Mouse (Mus musculus) MEL (cell line): ENCODE measurements around the gene Serpinb1a. TPM values are rescaled to one million over a fixed set of nuclear protein-coding genes. Genes with fewer than 3 reads are reported as not detected.

ENCODE experiments used
- DNase-seq: peaks from one replicate; pipeline ENCODE4 v3.0.0; 2011; ENCODE audit warnings: low read depth, low spot score
- H3K27ac ChIP-seq: 2 replicates; pipeline ENCODE4 v1.5.1; 2012; ENCODE audit warnings: low read depth, mild to moderate bottlenecking, control low read depth, low read length, moderate library complexity; ENCODE audit not compliant: control insufficient read depth
- H3K27me3 ChIP-seq, 2 experiments: fragments of 150-350 bp in 1 of 2; sonication (generic) in 1 of 2; 2 replicates each; pipeline ENCODE4 v1.6.1; 2012; ENCODE audit warnings: low read length in 2 of 2, mild to moderate bottlenecking in 2 of 2, improper control_type of control experiment in 1 of 2, moderate library complexity in 1 of 2; ENCODE audit not compliant: insufficient read depth in 2 of 2, control insufficient read depth in 1 of 2
- H3K36me3 ChIP-seq, 2 experiments: 2 replicates each; pipeline ENCODE4 v1.6.1; 2012 to 2014; ENCODE audit warnings: low read length in 2 of 2, improper control_type of control experiment in 1 of 2, inconsistent platforms in 1 of 2, mild to moderate bottlenecking in 1 of 2; ENCODE audit not compliant: insufficient read depth in 2 of 2, control insufficient read depth in 1 of 2
- H3K4me1 ChIP-seq, 2 experiments: fragments of 150-350 bp in 1 of 2; sonication (generic) in 1 of 2; 2 replicates each; pipeline ENCODE4 v1.6.1; 2012; ENCODE audit warnings: low read length in 2 of 2, improper control_type of control experiment in 1 of 2, mild to moderate bottlenecking in 1 of 2; ENCODE audit not compliant: insufficient read depth in 2 of 2, control insufficient read depth in 1 of 2
- H3K4me3 ChIP-seq, 2 experiments: fragments of 150-350 bp in 1 of 2; sonication (generic) in 1 of 2; 2 replicates each; pipeline ENCODE4 v1.5.1; 2012; ENCODE audit warnings: low read depth in 2 of 2, low read length in 2 of 2, mild to moderate bottlenecking in 2 of 2, moderate library complexity in 2 of 2, control low read depth in 1 of 2, improper control_type of control experiment in 1 of 2; ENCODE audit not compliant: control insufficient read depth in 1 of 2, insufficient read depth in 1 of 2
- H3K79me2 ChIP-seq: 2 replicates; pipeline ENCODE4 v1.6.1; 2012; ENCODE audit warnings: mild to moderate bottlenecking, low read length, moderate library complexity; ENCODE audit not compliant: control insufficient read depth, poor library complexity, insufficient read depth
- H3K9ac ChIP-seq: 2 replicates; pipeline ENCODE4 v1.6.1; 2012; ENCODE audit warnings: low read depth, mild to moderate bottlenecking, control low read depth, low read length, moderate library complexity; ENCODE audit not compliant: control insufficient read depth, poor library complexity, severe bottlenecking
- H3K9me3 ChIP-seq: fragments of 150-350 bp; sonication (generic); replicated peaks from 2 replicates; pipeline ENCODE4 v1.6.1; 2012; ENCODE audit warnings: mild to moderate bottlenecking, low read length, improper control_type of control experiment, moderate library complexity; ENCODE audit not compliant: insufficient read depth
- BHLHE40 ChIP-seq: IDR thresholded peaks from 2 replicates; pipeline ENCODE4 v1.6.1; 2012; ENCODE audit warnings: low read depth, mild to moderate bottlenecking, inconsistent platforms, low read length, improper control_type of control experiment, borderline replicate concordance
- CHD1 ChIP-seq: IDR thresholded peaks from 2 replicates; pipeline ENCODE4 v1.6.1; 2012; ENCODE audit warnings: low read depth, mild to moderate bottlenecking, inconsistent platforms, low read length, improper control_type of control experiment
- CHD2 ChIP-seq: IDR thresholded peaks from 2 replicates; pipeline ENCODE4 v1.6.1; 2011; ENCODE audit warnings: low read length, improper control_type of control experiment
- CTCF ChIP-seq, 3 experiments: IDR thresholded peaks in 2 of 3; conservative IDR thresholded peaks in 1 of 3; 2 replicates each; pipeline ENCODE4 v1.5.1; 2011 to 2012; ENCODE audit warnings: low read length in 3 of 3, low read depth in 2 of 3, mild to moderate bottlenecking in 2 of 3, improper control_type of control experiment in 1 of 3, inconsistent platforms in 1 of 3, mixed read lengths in 1 of 3, moderate library complexity in 1 of 3; ENCODE audit not compliant: control insufficient read depth in 1 of 3, insufficient read depth in 1 of 3, poor library complexity in 1 of 3, severe bottlenecking in 1 of 3
- E2F4 ChIP-seq: IDR thresholded peaks from 2 replicates; pipeline ENCODE4 v1.6.1; 2011; ENCODE audit warnings: low read depth, low read length, improper control_type of control experiment, borderline replicate concordance
- ELF1 ChIP-seq: IDR thresholded peaks from 2 replicates; pipeline ENCODE4 v1.6.1; 2014; ENCODE audit warnings: low read depth, mild to moderate bottlenecking, inconsistent platforms, low read length, improper control_type of control experiment, moderate library complexity
- GABPA ChIP-seq: IDR thresholded peaks from 2 replicates; pipeline ENCODE4 v1.6.1; 2012; ENCODE audit warnings: low read depth, mild to moderate bottlenecking, inconsistent platforms, low read length, improper control_type of control experiment, moderate library complexity
- GATA1 ChIP-seq: IDR thresholded peaks from 2 replicates; pipeline ENCODE4 v1.6.1; 2011; ENCODE audit warnings: low read depth, low read length, improper control_type of control experiment
- HCFC1 ChIP-seq: IDR thresholded peaks from 2 replicates; pipeline ENCODE4 v1.6.1; 2012; ENCODE audit warnings: low read depth, mild to moderate bottlenecking, inconsistent platforms, low read length, improper control_type of control experiment, moderate library complexity
- JUND ChIP-seq: IDR thresholded peaks from 2 replicates; pipeline ENCODE4 v1.6.1; 2011; ENCODE audit warnings: low read depth, mild to moderate bottlenecking, improper control_type of control experiment, low read length
- KAT2A ChIP-seq: conservative IDR thresholded peaks from 2 replicates; pipeline ENCODE4 v1.6.1; 2012; ENCODE audit warnings: low read depth, low read length, improper control_type of control experiment, inconsistent platforms
- MAFK ChIP-seq: IDR thresholded peaks from 2 replicates; pipeline ENCODE4 v1.6.1; 2011; ENCODE audit warnings: low read depth, mild to moderate bottlenecking, low read length, improper control_type of control experiment, borderline replicate concordance
- MAX ChIP-seq: IDR thresholded peaks from 2 replicates; pipeline ENCODE4 v1.6.1; 2011; ENCODE audit warnings: low read length, improper control_type of control experiment
- MAZ ChIP-seq: IDR thresholded peaks from 2 replicates; pipeline ENCODE4 v1.6.1; 2012; ENCODE audit warnings: low read depth, mild to moderate bottlenecking, inconsistent platforms, low read length, improper control_type of control experiment
- MEF2A ChIP-seq: IDR thresholded peaks from 2 replicates; pipeline ENCODE4 v1.6.1; 2014; ENCODE audit warnings: low read depth, mild to moderate bottlenecking, inconsistent platforms, low read length, improper control_type of control experiment; ENCODE audit not compliant: poor library complexity, insufficient replicate concordance, severe bottlenecking; ENCODE audit errors: extremely low read depth
- MXI1 ChIP-seq: IDR thresholded peaks from 2 replicates; pipeline ENCODE4 v1.6.1; 2011; ENCODE audit warnings: mild to moderate bottlenecking, low read depth, low read length, improper control_type of control experiment
- MYC ChIP-seq: IDR thresholded peaks from 2 replicates; pipeline ENCODE4 v1.6.1; 2011; ENCODE audit warnings: low read depth, mild to moderate bottlenecking, low read length, improper control_type of control experiment, moderate library complexity
- NRF1 ChIP-seq: IDR thresholded peaks from 2 replicates; pipeline ENCODE4 v1.6.1; 2014; ENCODE audit warnings: low read depth, mild to moderate bottlenecking, inconsistent platforms, low read length, improper control_type of control experiment, moderate library complexity; ENCODE audit not compliant: poor library complexity, insufficient read depth, severe bottlenecking
- POLR2A ChIP-seq, 2 experiments: IDR thresholded peaks; 2 replicates each; pipeline ENCODE4 v1.6.1; 2011 to 2012; ENCODE audit warnings: low read length in 2 of 2, mild to moderate bottlenecking in 2 of 2, control low read depth in 1 of 2, improper control_type of control experiment in 1 of 2, low read depth in 1 of 2, moderate library complexity in 1 of 2; ENCODE audit not compliant: control insufficient read depth in 1 of 2, insufficient read depth in 1 of 2, poor library complexity in 1 of 2
- POLR2AphosphoS2 ChIP-seq: IDR thresholded peaks from 2 replicates; pipeline ENCODE4 v1.6.1; 2011; ENCODE audit warnings: low read length, improper control_type of control experiment
- POLR2AphosphoS5 ChIP-seq: IDR thresholded peaks from 2 replicates; pipeline ENCODE4 v1.6.1; 2012; ENCODE audit warnings: low read depth, borderline replicate concordance, mild to moderate bottlenecking, inconsistent platforms, low read length, moderate library complexity, mixed read lengths
- RAD21 ChIP-seq: IDR thresholded peaks from 2 replicates; pipeline ENCODE4 v1.6.1; 2011; ENCODE audit warnings: mild to moderate bottlenecking, low read depth, low read length, improper control_type of control experiment
- RCOR1 ChIP-seq: IDR thresholded peaks from 2 replicates; pipeline ENCODE4 v1.6.1; 2012; ENCODE audit warnings: low read depth, mild to moderate bottlenecking, inconsistent platforms, low read length, improper control_type of control experiment
- SIN3A ChIP-seq: IDR thresholded peaks from 2 replicates; pipeline ENCODE4 v1.6.1; 2012; ENCODE audit warnings: low read length, improper control_type of control experiment, inconsistent platforms
- SMC3 ChIP-seq: IDR thresholded peaks from 2 replicates; pipeline ENCODE4 v1.6.1; 2011; ENCODE audit warnings: low read depth, low read length, improper control_type of control experiment
- TAL1 ChIP-seq: IDR thresholded peaks from 2 replicates; pipeline ENCODE4 v1.6.1; 2012; ENCODE audit warnings: mild to moderate bottlenecking, inconsistent platforms, low read length, moderate library complexity, mixed read lengths
- TBP ChIP-seq: IDR thresholded peaks from 2 replicates; pipeline ENCODE4 v1.8.0; 2011; ENCODE audit warnings: low read depth, low read length, improper control_type of control experiment
- TCF12 ChIP-seq: IDR thresholded peaks from 2 replicates; pipeline ENCODE4 v1.6.1; 2014; ENCODE audit warnings: low read depth, mild to moderate bottlenecking, inconsistent platforms, low read length, improper control_type of control experiment, moderate library complexity
- UBTF ChIP-seq: IDR thresholded peaks from 2 replicates; pipeline ENCODE4 v1.6.1; 2012; ENCODE audit warnings: low read depth, mild to moderate bottlenecking, inconsistent platforms, low read length, improper control_type of control experiment, moderate library complexity, borderline replicate concordance; ENCODE audit not compliant: insufficient read depth
- USF1 ChIP-seq: IDR thresholded peaks from 2 replicates; pipeline ENCODE4 v1.6.1; 2014; ENCODE audit warnings: low read depth, mild to moderate bottlenecking, inconsistent platforms, low read length, improper control_type of control experiment, moderate library complexity
- USF2 ChIP-seq, 2 experiments: IDR thresholded peaks; 2 replicates each; pipeline ENCODE4 v1.6.1; 2011 to 2012; ENCODE audit warnings: improper control_type of control experiment in 2 of 2, low read length in 2 of 2, borderline replicate concordance in 1 of 2, inconsistent platforms in 1 of 2, low read depth in 1 of 2, mild to moderate bottlenecking in 1 of 2; ENCODE audit not compliant: insufficient read depth in 1 of 2
- ZC3H11A ChIP-seq: IDR thresholded peaks from 2 replicates; pipeline ENCODE4 v1.6.1; 2012; ENCODE audit warnings: low read depth, mild to moderate bottlenecking, inconsistent platforms, low read length, improper control_type of control experiment
- ZMIZ1 ChIP-seq: IDR thresholded peaks from 2 replicates; pipeline ENCODE4 v1.6.1; 2012; ENCODE audit warnings: low read depth, mild to moderate bottlenecking, inconsistent platforms, low read length, improper control_type of control experiment, moderate library complexity
- ZNF384 ChIP-seq: IDR thresholded peaks from 2 replicates; pipeline ENCODE4 v1.6.1; 2012; ENCODE audit warnings: low read depth, mild to moderate bottlenecking, inconsistent platforms, low read length, improper control_type of control experiment
- polyA plus RNA-seq, 2 experiments: library from polyadenylated mRNA; stranded (reverse) in 1 of 2; unstranded in 1 of 2; fragments of >175 nt in 1 of 2; fragments of >200 nt in 1 of 2; gene quantifications; 2 replicates each; pipeline versions ENCODE4 v1.2.1 to v1.2.4; 2012; ENCODE audit warnings: low replicate concordance in 2 of 2, low read depth in 1 of 2; ENCODE audit not compliant: insufficient read length in 2 of 2, insufficient read depth in 1 of 2, missing spikeins in 1 of 2
- total RNA-seq: library from RNA; depleted of rRNA; stranded (reverse); fragments of 300-350 nt; gene quantifications from 2 replicates; pipeline ENCODE4 v1.2.3, GENCODE M21; 2012

The Serpinb1a gene
- total and polyA plus RNA-seq, 3 experiments, result 2.7 to 6.8 TPM; not detected in 1

DNA sequence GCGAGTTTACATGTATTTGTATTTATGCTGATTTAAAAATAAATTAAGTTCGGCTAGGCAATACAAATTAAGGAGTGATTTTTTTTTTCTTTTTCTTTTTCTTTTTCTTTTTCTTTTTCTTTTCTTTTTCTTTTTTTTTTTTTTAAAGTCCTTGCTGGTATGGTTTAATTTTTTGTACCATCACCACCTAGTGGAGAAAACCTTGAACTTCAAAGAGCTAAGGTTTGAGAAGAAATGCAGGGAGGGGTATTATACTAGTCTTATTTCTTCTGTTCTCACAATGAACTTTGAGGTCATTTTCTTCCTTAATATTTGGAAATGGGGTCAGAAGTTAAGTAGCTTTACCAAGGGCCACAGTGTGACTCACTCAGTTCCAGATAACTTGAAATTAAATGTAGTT is 51.9 kb downstream of the Serpinb1a start:
- H3K9me3 ChIP-seq, result no peaks in the 10 kb centered on the region
- no peak overlapping the region for H3K27ac ChIP-seq
- peaks cover 21% of the 10 kb centered on the region for H3K79me2 ChIP-seq
- peaks cover 0 to 3% of the 10 kb centered on the region in 2 experiments; a peak in 1 of 4 replicates for H3K27me3 ChIP-seq
- H3K4me1 ChIP-seq, result peaks cover 2 to 13% of the 10 kb centered on the region in 2 experiments; a peak in 2 of 4 replicates
- DNase-seq, result peak; percentile 66
- TF ChIP-seq POLR2AphosphoS5 (no peak), NRF1 (no peak), MXI1 (no peak), CHD1 (no peak), TCF12 (no peak), MEF2A (no peak), POLR2A (IDR thresholded peaks at IDR 0.05; ENCODE audit: control insufficient read depth in 1 of 2, insufficient read depth in 1 of 2, low read depth in 1 of 2, low read length in 2 of 2, poor library complexity in 1 of 2) (no peak), GABPA (no peak), USF2 (IDR thresholded peaks at IDR 0.05; ENCODE audit: borderline replicate concordance in 1 of 2, insufficient read depth in 1 of 2, low read depth in 1 of 2, low read length in 2 of 2) (no peak), UBTF (no peak), HCFC1 (no peak), RCOR1 (no peak), MAX (no peak), E2F4 (no peak), GATA1 (no peak), TBP (no peak), KAT2A (no peak), ZMIZ1 (no peak), CTCF (IDR thresholded peaks at IDR 0.05 in 2 of 3, conservative IDR thresholded peaks at IDR 0.05 in 1 of 3; ENCODE audit: control insufficient read depth in 1 of 3, insufficient read depth in 1 of 3, low read depth in 2 of 3, low read length in 3 of 3, poor library complexity in 1 of 3, severe bottlenecking in 1 of 3) (peak in 2 of 3 experiments; percentile 4 to 52; a peak in 2 of 6 replicates), ELF1 (no peak), RAD21 (peak; percentile 20), MAZ (no peak), MYC (peak; percentile 23; the same call in 1 of the 2 replicates), JUND (no peak), SMC3 (peak; percentile 25; the same call in 1 of the 2 replicates), SIN3A (0 out of 2 replicates have a peak, but pooled peaks have one; percentile 21), BHLHE40 (0 out of 2 replicates have a peak, but pooled peaks have one; percentile 14), USF1 (no peak), MAFK (no peak), ZC3H11A (peak; percentile 23; the same call in 1 of the 2 replicates), POLR2AphosphoS2 (no peak), TAL1 (no peak), ZNF384 (peak; percentile 95), CHD2 (no peak)
- H3K36me3 ChIP-seq, result peaks cover 0 to 12% of the 10 kb centered on the region in 2 experiments; a peak in 2 of 4 replicates
- no peak overlapping the region for H3K4me3 ChIP-seq
- no peak overlapping the region for H3K9ac ChIP-seq
